Mouse (Mus musculus) left cerebral cortex, adult 18-20 months (tissue): ENCODE results near the gene Pycr1. TPM values are rescaled to one million over a fixed set of nuclear protein-coding genes. Genes with fewer than 3 reads are reported as not detected.

ENCODE experiments used
- DNase-seq, 2 experiments: peaks; one replicate each; pipeline ENCODE4 v3.0.0; 2021 to 2022; ENCODE audit warnings: low spot score in 2 of 2, mixed read lengths in 1 of 2
- total RNA-seq, 2 experiments: library from RNA; stranded (reverse); gene quantifications; 2 replicates each; pipeline ENCODE4 v1.2.3; 2021

Gene Pycr1
- total RNA-seq, 2 experiments from 2014 or later: 1.0 to 1.6 TPM

- peak; percentile 73 for DNase-seq
Observed at GRCm38 (mm10) chr11:120658876-120659410, 15.4 kb upstream of the Pycr1 start.

GRCm38 (mm10) chr11:120657301-120657700 is 13.7 kb upstream of the Pycr1 start:
- DNase-seq: no peak

DNA sequence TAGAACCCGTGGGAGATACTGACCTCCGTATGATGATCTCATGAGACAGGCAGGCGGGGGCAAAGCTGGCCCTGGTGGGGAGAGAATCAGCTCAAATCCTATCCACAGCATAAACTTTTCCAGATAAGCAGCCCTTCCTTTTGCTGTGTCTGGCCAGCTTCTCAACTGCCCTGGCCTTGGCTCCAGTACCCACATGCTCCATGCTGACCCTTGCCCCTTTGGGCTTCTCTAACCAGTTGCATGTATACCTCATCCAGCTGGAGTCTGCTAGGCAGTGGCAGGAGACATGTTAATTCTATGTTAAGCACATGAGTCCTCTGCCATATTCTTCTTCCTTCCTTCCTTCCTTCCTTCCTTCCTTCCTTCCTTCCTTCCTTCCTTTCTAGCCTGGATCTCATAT is 11.2 kb upstream of the Pycr1 start:
- DNase-seq: no peak

GRCm38 (mm10) chr11:120651872-120652271 is 8.3 kb upstream of the Pycr1 start:
- no peak for DNase-seq

GRCm38 (mm10) chr11:120648001-120648476 is 4.5 kb upstream of the Pycr1 start, which contains the start of gene Myadml2:
Gene Myadml2 (minus strand): TSS chr11:120648158.
- no peak for DNase-seq

DNA sequence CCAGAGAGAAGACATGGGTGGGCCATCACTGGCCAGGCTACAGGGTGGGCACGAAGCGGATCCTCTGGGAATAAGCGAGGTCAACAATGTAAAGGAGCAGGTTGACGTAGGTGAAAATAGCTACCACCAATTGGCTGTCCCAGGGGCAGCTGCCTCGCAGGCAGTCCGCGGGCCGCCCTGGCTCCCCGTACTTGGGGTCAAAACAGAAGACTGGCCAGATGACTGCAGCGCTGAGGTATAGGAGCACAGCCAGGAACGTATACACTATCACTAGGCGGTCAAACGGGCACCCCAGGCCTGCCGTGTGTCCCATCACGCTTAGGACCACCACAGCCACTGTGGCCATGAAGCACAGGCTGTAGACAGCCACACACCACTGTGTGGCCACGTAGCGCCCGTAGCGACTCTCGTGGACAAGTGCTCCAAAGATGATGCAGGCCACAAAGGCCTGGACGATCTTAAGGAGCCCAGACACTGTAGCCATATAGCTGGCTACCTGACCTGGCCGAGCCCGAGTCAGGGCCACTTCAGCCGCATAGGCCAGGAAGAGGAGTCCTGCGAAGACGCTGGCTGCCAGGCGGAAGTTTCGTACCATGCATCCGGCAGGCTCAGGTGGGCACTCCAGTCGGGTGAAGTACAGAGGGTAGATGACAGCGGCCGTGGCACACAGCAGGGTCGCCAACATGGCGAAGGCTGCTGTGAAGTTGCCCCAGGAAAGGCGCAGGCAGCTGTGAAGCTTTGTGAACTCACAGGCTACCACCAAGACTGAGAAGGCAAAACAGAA is 3.7 kb upstream of the Pycr1 start:
- DNase-seq: no peak

GRCm38 (mm10) chr11:120642939-120643600 is 499 bp downstream of the Pycr1 start:
- no peak for DNase-seq

- no peak for DNase-seq
Observed at GRCm38 (mm10) chr11:120641869-120642268, 1.7 kb downstream of the Pycr1 start.

GRCm38 (mm10) chr11:120641255-120641654 is 2.3 kb downstream of the Pycr1 start:
- DNase-seq: no peak

DNA sequence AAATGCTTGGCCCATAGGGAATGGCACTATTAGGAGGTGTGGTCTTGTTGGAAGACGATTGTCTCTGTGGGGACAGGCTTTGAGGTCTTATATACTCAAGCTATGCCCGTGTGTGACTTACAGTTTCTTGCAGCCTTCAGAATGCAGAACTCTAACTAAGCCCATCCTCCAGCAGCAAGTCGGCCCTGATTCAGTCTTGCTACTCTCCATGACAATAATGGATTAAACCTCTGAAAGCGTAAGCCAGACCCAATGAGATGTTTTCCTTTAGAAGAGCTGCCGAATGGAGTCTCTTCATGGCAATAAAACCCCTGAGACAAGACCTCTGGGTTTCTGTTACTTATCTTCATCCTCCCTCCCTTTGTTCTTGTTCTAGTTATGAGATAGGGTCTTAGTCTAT is 8.8 kb downstream of the Pycr1 start:
- no peak for DNase-seq

GRCm38 (mm10) chr11:120633520-120634343 is 9.8 kb downstream of the Pycr1 start, which contains the start of gene Mafg:
Gene Mafg (minus strand): TSS chr11:120633600.
- DNase-seq: peak; percentile 89 to 95

- DNase-seq: peak; percentile 50 to 61
Observed at GRCm38 (mm10) chr11:120632559-120633519, 10.7 kb downstream of the Pycr1 start.

DNA sequence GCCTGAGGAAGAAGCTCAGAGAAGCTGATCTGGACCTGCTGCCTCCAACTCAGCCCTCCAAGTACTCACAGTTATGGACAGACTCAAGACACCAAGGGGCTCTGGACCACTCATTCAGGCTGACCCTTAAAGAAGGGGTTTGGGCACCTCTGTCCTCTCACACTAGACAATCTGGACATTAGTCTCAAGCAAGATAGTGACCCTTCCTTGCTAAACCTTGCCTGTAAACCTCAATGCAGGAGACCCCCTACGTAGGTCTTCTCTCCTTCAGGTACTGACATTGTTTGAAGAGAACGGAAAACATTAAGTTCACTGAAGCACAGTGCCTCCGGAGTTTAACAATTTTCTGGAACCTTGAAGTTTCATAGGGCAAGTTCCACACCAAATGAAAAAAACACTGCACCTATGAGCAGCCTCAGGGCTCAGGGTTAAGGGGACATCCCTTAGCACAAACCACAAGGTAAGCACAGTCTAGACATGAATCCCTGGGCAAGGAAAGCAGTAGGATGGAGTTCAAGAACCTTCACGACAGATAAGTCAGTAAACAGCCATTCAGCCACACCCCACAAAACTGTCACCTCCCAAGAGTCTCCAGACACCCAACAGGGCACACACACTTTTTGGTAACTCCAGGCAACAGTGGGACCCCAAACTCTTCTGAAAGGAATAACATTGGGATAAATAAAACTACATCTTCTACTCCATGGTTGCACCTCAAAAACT is 11.7 kb downstream of the Pycr1 start:
- DNase-seq: no peak

DNA sequence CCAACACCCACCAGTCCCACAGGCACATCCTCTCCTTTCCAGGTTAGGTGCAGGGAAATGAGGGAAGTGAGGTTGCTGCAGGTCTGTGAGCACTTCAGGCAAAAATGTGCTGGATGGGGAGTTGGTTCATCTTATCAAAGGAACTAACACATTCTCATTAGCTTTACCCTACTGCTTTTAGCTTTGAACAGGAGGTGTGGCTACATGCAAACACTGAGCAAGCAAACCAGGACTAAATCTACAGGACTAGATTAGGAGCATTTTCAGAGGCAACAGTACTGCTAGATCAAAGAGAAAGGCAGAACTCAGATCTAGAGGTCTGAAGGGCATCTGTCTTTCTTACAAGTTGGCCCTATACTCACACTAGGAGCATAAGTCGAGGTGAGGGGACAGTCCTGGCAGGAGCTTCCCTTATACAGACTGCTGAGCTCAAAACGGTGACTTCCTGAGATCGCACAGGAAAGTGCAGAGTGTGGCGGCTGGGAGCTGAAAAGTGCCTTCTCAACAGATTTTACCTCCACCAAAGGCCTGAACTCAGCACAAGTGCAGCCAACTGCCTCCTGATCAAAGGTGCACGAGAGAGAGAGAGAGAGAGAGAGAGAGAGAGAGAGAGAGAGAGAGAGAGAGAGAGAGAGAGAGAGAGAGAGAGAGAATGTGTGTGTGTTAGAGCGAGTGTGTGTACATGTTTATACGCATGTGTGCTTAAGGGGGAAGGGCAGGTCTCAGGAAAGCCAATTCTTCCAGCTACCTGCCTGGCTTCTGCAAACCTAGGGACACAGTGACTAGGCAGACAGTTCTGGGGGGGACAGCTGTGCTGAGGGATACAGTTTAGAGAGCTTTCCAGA is 12.5 kb downstream of the Pycr1 start:
- no peak for DNase-seq

- no peak for DNase-seq
Observed at GRCm38 (mm10) chr11:120630401-120630871, 13.1 kb downstream of the Pycr1 start.

DNA sequence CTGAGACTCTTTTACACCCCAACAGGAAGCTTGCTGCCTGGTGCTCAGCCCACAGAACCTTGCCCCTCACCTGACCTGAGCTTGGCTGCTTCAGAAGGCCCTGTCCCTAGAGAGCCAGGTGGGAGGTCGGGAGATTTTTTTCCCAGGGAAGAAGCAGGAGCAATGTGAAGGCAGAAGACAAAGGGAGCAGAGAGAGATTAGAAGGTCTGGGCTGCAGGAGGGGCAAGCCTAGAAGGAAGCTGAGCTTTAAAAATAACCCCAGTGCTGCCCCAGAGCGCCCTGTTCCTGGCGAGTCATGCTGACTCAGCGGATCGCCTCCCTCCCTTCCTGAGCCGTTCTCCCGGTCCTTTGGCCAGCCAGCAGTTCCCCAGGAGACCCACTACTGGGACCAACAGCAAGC is 13.7 kb downstream of the Pycr1 start:
- DNase-seq: no peak

- peak in 1 of 2 experiments; percentile 41 for DNase-seq
Observed at GRCm38 (mm10) chr11:120629341-120629730, 14.2 kb downstream of the Pycr1 start.
